Mouse (Mus musculus): ENCODE measurements around the gene Ring1.
A peak's percentile ranks its signal among the peaks of the same experiment; 100 is the strongest.

Ring1 gene

DNA sequence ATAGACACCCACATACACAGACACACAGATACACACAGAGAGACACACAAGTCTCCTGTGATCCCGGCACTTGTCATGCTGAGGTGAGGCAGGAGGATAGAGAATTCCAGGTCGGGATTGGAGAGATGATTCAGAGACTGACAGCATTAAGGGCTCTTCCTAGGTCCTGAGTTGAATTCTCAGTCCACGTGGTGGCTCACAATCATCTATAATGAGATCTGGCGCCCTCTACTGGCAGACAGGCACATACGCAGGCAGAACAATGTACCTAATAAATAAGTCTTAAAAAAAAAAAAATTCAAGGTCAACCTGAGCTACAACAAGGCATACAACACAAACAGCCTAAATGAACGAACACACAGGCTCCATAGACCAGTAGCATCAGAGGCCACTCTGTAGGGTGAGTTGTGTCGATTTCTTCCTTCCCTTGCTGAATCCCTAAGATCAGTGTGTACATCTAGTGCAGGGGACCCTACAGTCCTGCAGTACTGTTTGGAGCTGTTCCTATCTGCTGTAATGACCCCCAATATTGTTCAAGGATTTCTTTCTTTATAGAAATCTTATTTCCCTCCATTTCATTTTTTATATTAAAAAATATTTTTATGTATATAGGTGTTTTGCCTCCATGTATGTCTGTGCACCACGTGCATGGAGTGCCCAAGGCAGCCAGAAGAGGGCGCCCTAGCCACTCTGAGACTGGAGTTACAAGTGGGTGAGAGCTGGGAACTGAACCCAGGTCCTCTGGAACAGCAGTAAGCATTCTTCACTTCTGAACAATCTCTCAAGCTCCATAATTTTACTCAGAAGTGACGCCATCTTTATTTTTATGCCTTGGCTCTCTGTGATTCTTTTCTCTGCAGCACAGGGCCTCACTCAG lies 32.5 kb downstream of the Ring1 start:
- peak; percentile 60 for DNase-seq (ENCODE audit: low spot score)

DNA sequence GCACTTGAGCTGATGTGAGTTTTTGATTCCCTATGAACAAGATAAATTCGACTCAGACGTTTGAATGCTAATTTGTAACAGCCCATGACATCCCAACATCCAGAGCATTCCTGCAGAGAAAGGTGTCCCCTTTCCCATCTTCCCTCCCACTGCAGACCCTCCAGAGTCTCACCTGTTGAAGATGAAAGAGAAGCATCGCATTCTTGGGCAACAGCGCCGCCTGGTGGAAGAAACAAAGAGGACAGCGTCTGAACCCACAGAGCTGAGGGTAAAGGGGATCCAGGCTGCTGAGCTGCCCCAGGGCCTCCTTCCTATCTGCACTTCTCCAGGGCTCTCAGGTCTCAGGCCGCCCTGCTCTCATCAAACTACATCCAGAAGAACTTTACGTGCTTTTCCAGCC lies 42.3 kb downstream of the Ring1 start:
- DNase-seq (ENCODE audit: low spot score): peak; percentile 61

DNA sequence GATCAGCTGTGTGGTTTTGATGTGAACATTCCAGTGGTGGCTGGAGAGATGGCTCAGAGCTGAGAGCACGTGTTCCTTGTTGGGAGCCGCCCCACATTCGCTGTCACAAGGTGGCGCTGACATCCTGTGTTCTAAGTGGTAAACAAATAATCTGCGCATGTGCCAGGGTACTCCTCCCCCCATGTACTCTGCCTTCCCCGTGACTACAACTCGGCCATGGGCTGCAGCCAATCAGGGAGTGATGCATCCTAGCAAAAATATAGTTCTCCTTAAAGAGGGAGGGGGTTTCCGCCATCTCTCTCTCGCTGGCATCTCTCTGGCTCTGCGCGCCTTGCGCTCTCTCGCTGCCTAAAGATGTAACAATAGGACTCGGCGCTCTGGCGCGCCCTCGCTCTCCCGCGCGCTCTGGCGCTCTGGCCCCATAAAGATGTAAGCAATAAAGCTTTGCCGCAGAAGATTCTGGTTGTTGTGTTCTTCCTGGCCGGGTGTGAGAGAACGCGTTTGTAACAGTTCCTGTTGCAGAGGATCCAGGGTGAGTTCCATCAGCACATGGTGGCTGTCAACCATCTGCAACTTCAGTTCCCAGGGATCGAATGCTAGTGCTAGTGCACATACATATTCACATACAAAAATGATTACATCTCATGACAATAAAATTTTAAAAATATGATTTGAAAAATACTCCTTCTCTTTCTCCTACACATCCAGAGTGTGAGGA lies 43.1 kb downstream of the Ring1 start:
- peak; percentile 91 for DNase-seq (ENCODE audit: low spot score)

DNA sequence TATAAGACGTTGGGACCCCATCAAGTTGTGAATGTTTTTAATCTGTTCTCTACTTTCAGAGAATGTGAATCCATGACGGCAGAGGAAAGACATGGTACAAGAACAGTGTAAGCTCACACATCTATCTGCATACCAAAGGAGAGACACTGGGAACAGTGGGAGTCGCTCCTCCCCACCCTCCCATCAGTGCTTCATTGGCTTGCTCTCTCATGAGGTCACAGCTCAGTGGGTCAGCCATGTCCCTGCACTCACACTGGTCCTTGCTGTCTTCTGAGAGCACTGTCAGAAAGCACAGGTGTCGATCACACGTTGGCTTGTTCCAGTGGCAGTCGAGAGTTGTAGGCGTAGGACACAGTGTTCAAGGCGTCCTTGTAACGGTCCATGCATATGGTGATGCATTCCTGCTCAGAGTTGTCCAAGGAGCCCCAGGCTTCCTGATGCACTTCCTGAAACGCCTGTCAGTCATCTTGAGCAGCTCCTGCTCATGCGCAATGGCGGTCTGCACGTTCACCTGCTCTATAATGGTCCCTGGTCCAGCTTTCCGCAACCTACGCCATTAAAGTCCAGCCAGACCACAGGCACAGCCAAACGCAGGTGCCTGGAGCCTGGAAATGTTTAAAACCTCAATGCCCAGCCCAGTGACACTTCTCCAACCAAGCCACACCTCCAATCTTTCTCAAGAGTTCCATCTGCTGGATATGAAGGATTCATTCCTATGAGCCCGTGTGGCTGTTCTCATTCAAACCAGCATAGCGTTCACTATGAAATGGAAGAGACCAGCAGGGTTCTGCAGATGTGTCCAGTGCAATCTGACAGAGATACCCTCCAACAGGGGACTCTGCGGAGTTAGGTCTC lies 44.1 kb downstream of the Ring1 start:
- DNase-seq (ENCODE audit: low spot score): no peak

DNA sequence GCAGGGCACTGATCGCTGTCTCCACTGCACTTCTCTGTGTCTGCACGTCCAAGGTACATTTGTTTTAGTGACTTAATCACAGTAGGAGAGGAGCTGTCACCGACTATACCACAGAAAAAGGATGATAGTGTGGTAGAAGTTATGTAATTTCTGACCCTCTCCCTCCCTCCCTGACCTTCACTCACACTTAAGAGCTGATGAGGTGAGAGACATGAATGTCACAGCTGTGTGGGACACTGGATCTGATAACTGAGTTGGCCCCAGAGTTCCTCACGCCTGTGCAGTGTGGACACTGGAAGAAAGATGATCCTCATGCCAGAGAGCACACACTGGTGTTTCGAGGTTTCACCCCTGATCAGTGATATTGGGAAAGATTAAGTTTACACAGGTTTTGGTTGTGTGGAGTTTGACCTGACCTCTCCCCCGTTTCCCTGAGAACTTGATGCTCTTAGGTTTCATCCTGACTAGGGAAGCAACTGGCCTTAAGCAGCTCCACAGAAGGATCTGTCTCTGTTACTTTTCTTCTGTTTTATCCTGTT lies 44.9 kb downstream of the Ring1 start:
- DNase-seq (ENCODE audit: low spot score): no peak

DNA sequence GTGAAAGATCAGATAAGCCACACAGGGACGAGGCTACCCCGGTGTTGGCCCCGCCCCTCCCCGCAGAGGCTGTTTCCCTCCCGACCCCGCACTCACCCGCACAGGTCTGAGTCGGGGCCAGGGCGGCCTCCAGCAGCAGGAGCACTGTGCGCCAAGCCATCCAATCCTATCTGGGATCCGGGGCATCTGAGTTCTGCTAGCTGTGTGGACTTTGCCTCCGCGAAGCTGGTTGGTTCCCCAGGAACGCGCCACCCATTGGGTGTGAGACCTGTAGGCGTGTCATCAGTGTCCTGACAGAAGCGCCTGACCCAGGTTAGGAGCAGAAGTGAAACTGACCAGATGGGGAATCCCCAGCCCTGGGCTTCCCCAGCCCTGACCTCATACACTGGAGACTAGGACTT lies 45.8 kb downstream of the Ring1 start:
- DNase-seq (ENCODE audit: low spot score): peak; percentile 93

DNA sequence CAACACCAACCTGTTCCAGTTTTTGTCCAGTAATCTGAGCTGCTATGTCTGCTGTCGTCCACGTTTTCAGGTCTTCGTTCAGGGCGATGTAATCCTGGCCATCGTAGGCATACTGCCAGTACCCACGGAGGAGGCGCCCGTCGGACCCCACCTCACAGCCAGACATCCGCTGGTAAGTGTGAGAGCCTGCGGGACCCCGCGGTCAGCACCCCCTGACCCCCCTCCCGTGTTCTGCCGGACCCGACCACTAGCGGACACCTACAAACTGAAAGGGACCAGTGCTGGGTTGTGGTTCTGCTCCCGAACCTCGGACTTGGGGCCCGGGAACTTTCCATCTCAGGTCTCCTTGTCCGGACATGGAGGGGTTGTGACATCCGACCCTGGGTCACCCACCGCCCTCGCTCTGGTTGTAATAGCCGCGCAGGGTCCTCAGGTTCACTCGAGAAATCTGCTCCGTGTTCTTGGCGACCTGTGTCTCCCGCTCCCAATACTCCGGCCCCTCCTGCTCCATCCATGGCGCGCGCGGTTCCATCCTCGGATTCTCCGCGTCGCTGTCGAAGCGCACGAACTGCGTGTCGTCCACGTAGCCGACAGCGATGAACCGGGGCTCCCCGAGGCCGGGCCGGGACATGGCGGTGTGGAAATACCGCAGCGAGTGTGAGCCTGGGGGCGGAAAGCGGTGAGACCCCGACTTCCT lies 46.5 kb downstream of the Ring1 start:
- DNase-seq (ENCODE audit: low spot score): no peak

DNA sequence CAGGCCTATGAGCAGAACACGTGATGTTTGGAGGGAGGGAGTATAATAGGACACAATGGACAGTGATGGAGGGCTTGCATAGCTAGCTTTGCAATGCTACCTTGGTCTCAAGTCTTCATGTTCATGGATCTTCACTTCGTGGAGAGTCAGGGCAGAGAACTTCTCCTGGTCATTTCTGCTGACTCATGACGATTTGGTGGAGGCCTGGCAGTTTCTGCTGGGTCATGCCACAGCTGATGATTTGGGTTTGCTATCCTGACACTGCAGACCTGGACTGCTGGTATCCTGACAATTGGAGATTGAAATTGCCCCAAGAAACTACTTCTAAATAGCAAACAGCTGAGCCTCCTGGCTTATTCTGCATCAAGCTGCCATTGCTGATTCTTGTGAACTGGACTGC lies 50.9 kb downstream of the Ring1 start:
- DNase-seq (ENCODE audit: low spot score): no peak

DNA sequence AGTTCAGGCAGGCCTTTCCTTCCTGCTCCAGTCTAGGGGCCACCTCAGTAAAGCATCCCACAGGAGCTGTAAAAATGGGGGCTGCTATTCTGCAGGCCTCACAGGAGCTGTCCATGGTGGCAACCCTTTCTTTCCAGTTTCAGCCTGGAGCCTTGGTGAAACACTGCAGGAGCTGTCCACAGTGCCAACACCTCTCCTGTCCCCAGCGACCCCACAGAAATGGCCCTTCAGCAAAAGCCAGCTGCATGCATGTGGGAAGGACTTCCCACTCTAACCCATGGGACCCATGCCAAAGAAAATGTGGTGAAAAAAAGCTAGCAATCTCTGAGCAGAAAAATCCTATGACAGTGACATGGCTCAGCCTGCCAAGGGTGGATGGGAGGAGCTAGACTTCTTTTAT lies 51.8 kb downstream of the Ring1 start:
- DNase-seq (ENCODE audit: low spot score): no peak
